Mouse (Mus musculus) G1E (cell line): ENCODE data around the gene Ech1. TPM values are rescaled to one million over a fixed set of nuclear protein-coding genes. Genes with fewer than 3 reads are reported as not detected.

Experiments used
- ATAC-seq: 2 replicates; pipeline ENCODE4 v1.8.0; 2016; ENCODE audit warnings: mild to moderate bottlenecking; ENCODE audit not compliant: insufficient number of reproducible peaks, poor library complexity, low FRiP score, severe bottlenecking; ENCODE audit errors: extremely low read depth
- DNase-seq: peaks from one replicate; pipeline ENCODE4 v3.0.0; 2012; ENCODE audit warnings: low spot score
- H3K27me3 ChIP-seq: 2 replicates; pipeline ENCODE4 v1.6.1; 2012; ENCODE audit warnings: mild to moderate bottlenecking, low read length, inconsistent platforms; ENCODE audit not compliant: insufficient read depth
- H3K36me3 ChIP-seq: replicated peaks from 2 replicates; pipeline ENCODE3; 2012; ENCODE audit warnings: mild to moderate bottlenecking, inconsistent platforms
- H3K4me1 ChIP-seq: 2 replicates; pipeline ENCODE4 v1.6.1; 2012; ENCODE audit warnings: low read depth, low read length, inconsistent platforms, mixed read lengths; ENCODE audit not compliant: insufficient read depth
- H3K4me3 ChIP-seq: 2 replicates; pipeline ENCODE4 v1.5.1; 2012; ENCODE audit warnings: low read depth, mild to moderate bottlenecking, inconsistent platforms, low read length, moderate library complexity, mixed read lengths
- H3K9me3 ChIP-seq: replicated peaks from 2 replicates; pipeline ENCODE4 v1.6.1; 2012; ENCODE audit warnings: inconsistent platforms
- CTCF ChIP-seq: IDR thresholded peaks from 2 replicates; pipeline ENCODE4 v1.5.1; 2012; ENCODE audit warnings: low read depth, low read length, inconsistent platforms, mixed read lengths
- GATA1 ChIP-seq: IDR thresholded peaks from 2 replicates; pipeline ENCODE4 v1.6.1; 2012; ENCODE audit warnings: borderline replicate concordance, low read length, inconsistent platforms, mixed read lengths
- GATA2 ChIP-seq: IDR thresholded peaks from 2 replicates; pipeline ENCODE4 v1.6.1; 2012; ENCODE audit warnings: low read depth, low read length, inconsistent platforms, borderline replicate concordance
- POLR2AphosphoS5 ChIP-seq: IDR thresholded peaks from 2 replicates; pipeline ENCODE4 v1.6.1; 2012; ENCODE audit warnings: low read depth, low read length, inconsistent platforms; ENCODE audit not compliant: insufficient replicate concordance
- TAL1 ChIP-seq: conservative IDR thresholded peaks from 2 replicates; pipeline ENCODE4 v1.6.1; 2012; ENCODE audit warnings: low read depth, low read length, inconsistent platforms, mixed read lengths
- polyA plus RNA-seq: library from polyadenylated mRNA; stranded (reverse); fragments of >175 nt; gene quantifications from 2 replicates; pipeline ENCODE4 v1.2.3, GENCODE M21; 2012
- total RNA-seq, 2 experiments: library from RNA; stranded (forward) in 1 of 2; stranded (reverse) in 1 of 2; fragments of 200-1000 nt in 1 of 2; fragments of >200 nt in 1 of 2; fragmentation: Nextera tagmentation in 1 of 2; gene quantifications; 2 replicates each; pipeline ENCODE4 v1.2.3; 2014 to 2017

Ech1 gene
- total and polyA plus RNA-seq, 3 experiments, result 33.1 to 102 (median 78.5) TPM

DNA sequence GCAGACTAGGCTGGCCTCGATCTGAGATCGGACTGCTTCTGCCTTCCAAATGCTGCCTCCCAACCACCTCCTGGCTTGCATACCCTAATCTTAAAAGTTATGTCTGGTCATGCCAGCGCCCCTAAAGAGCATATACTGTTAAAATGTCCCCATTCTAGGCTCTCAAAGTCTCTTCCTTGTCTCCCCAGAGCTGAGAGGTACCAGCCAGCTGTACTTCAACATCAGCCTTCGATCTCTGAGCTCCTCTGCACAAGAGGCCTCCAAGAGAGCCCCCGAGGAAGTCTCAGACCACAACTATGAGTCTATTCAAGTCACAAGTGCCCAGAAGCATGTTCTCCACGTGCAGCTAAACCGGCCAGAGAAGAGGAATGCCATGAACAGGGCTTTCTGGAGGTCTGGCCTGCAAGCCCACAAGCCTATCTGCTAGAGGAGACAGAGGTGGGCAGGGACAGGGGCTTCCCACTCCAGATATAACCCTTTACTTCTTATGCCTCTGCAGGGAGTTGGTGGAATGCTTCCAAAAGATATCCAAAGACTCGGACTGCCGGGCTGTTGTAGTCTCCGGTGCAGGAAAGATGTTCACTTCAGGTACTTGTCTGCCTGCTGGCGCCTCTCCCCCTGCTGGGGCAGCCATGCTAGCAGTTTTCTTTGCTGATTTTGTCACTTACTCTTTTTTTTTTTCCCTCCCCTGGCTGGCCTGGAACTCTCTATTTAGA is 827 bp downstream of the Ech1 start:
- Histone ChIP-seq H3K9me3 (peaks cover 7% of the 10 kb centered on the region), H3K27me3 (no peaks in the 10 kb centered on the region), H3K4me3 (peak overlapping the region; percentile 69), H3K36me3 (peaks cover 66% of the 10 kb centered on the region), H3K4me1 (peaks cover 52% of the 10 kb centered on the region)
- DNase-seq (no peak), ATAC-seq (peak; percentile 26; the same call in 1 of the 2 replicates)
- TF ChIP-seq POLR2AphosphoS5 (no peak), TAL1 (no peak), CTCF (no peak), GATA2 (no peak), GATA1 (no peak)

DNA sequence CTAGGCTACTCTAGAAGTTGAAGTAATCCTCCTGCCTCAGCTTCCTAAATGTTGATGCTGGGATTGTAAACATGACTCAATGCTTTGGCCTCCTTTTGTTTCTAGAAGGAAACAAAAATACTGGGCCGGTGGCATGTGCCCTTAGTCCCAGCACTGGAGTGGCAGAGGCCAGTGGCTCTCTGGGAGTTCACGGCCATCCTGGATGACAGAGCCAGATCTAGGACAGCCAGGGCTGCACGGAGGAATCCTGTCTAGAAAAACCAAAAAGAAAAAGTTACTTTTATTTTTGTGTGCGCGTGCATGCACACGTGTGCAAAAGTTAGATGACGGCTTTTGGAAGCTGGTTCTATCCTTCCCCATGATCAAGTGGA is 1.4 kb downstream of the Ech1 start:
- ATAC-seq (no peak), DNase-seq (no peak)
- no peak for TF ChIP-seq TAL1
- TF ChIP-seq POLR2AphosphoS5, result no peak
- no peak for TF ChIP-seq GATA2
- no peak for TF ChIP-seq GATA1
- no peak for TF ChIP-seq CTCF
- Histone ChIP-seq H3K36me3 (peaks cover 66% of the 10 kb centered on the region), H3K4me3 (no peak overlapping the region), H3K4me1 (peaks cover 47% of the 10 kb centered on the region), H3K9me3 (peaks cover 7% of the 10 kb centered on the region), H3K27me3 (no peaks in the 10 kb centered on the region)

DNA sequence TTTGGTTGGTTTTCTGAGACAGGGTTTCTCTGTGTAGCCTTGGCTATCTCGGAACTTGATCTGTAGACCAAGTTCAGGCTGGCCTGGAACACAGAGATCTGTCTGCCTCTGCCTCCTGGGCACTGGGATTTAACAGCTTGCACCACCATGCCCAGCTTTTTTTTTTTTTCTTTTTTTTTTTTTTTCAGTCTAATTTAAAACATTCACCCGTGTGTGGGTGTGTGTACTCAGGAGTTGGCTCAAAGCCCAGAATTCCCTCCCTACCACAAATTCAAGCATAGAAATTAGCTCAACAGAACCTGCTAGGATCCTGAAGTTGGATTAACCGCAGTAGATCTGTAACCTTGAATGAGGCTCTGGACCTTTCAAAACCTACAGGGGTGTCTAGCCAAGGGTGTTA is 2.3 kb downstream of the Ech1 start:
- H3K27me3 ChIP-seq, result no peaks in the 10 kb centered on the region
- H3K9me3 ChIP-seq, result peaks cover 7% of the 10 kb centered on the region
- peaks cover 49% of the 10 kb centered on the region for H3K4me1 ChIP-seq
- ATAC-seq (no peak), DNase-seq (no peak)
- no peak overlapping the region for H3K4me3 ChIP-seq
- no peak for TF ChIP-seq TAL1
- no peak for TF ChIP-seq GATA2
- TF ChIP-seq POLR2AphosphoS5, result no peak
- TF ChIP-seq CTCF, result no peak
- TF ChIP-seq GATA1, result no peak
- peaks cover 66% of the 10 kb centered on the region for H3K36me3 ChIP-seq

DNA sequence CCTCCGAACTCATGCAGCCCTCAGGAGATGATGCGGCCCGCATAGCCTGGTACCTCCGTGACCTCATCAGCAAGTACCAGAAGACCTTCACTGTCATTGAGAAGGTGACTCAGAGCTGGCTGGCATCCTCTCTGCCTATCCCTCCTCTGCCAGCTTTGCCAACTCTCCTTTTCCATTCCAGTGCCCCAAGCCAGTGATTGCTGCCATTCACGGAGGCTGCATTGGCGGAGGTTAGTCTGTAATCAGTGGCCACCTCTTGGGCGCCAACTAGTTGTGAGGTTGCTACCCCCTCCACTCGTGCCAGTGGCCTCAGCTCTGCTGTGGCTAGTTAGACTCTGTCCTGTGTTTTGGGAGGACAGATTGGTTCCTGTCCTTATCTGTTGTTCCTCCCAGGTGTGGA is 4.8 kb downstream of the Ech1 start:
- Histone ChIP-seq H3K4me1 (peaks cover 28% of the 10 kb centered on the region), H3K27me3 (peaks cover 10% of the 10 kb centered on the region), H3K9me3 (peaks cover 7% of the 10 kb centered on the region), H3K4me3 (no peak overlapping the region), H3K36me3 (peaks cover 55% of the 10 kb centered on the region)
- ATAC-seq (no peak), DNase-seq (no peak)
- no peak for TF ChIP-seq GATA2
- TF ChIP-seq TAL1, result no peak
- no peak for TF ChIP-seq CTCF
- TF ChIP-seq POLR2AphosphoS5, result no peak
- TF ChIP-seq GATA1, result no peak

DNA sequence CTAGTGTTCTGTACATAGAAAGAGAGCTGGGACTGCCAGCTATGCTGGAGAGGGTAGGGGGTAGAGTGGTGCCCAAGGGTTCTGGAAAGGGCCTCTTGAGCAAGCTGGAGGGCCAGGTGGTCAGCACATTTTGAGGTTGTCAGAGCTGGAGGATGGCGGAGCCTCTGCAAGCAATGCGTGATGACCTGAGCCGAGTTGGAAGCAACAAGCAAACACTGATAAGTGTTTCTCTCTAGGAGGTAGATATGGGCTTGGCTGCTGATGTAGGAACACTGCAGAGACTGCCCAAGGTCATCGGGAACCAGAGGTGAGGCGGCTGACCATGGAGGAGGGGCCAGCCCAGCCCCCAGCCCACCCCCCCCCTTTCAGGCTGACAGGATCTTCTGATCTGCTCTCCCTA is 6.0 kb downstream of the Ech1 start:
- Histone ChIP-seq H3K4me3 (no peak overlapping the region), H3K27me3 (peaks cover 17% of the 10 kb centered on the region), H3K36me3 (peaks cover 53% of the 10 kb centered on the region), H3K9me3 (peaks cover 7% of the 10 kb centered on the region), H3K4me1 (peaks cover 21% of the 10 kb centered on the region)
- no peak for TF ChIP-seq POLR2AphosphoS5
- no peak for TF ChIP-seq GATA2
- TF ChIP-seq CTCF, result no peak
- TF ChIP-seq TAL1, result no peak
- no peak for TF ChIP-seq GATA1
- DNase-seq (no peak), ATAC-seq (no peak)

DNA sequence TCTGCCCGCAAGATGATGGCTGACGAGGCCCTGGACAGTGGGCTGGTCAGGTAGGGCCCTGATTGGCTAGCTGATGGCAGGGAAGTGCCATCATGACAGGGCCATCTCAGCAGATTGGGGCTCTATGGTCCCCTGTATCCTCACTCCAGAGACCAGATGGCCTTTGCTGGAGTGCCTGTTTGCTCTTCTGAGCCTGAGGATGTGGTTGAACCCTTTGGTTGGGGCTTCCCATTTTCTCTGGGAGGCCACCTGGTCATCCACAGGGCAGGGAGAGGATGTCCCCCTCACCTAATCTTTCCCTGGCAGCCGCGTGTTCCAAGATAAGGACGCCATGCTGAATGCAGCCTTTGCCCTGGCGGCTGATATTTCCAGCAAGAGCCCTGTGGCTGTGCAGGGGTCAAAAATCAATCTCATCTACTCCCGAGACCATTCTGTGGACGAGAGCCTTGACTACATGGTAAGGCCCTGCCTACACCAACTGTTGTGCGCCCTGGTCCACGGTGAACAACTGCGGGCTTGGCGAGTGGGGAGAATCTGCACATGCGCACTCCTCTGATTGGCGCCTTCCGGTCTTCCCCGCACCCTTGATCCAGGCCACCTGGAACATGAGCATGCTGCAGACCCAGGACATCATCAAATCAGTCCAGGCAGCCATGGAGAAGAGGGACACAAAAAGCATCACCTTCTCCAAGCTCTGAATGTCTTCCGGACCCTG is 6.6 kb downstream of the Ech1 start:
- ATAC-seq (no peak), DNase-seq (no peak)
- Histone ChIP-seq H3K36me3 (peaks cover 47% of the 10 kb centered on the region), H3K4me1 (peaks cover 15% of the 10 kb centered on the region), H3K4me3 (no peak overlapping the region), H3K9me3 (peaks cover 7% of the 10 kb centered on the region), H3K27me3 (peaks cover 19% of the 10 kb centered on the region)
- TF ChIP-seq GATA1, result no peak
- no peak for TF ChIP-seq CTCF
- TF ChIP-seq POLR2AphosphoS5, result no peak
- no peak for TF ChIP-seq TAL1
- no peak for TF ChIP-seq GATA2
